Mouse (Mus musculus) olfactory bulb, adult 2 months (tissue): ENCODE measurements around the gene Dmp1.

Experiments used
- CTCF ChIP-seq: fragments of 200-500 bp; IDR thresholded peaks from 2 replicates; pipeline ENCODE4 v1.5.1; 2012; ENCODE audit warnings: low read depth, mild to moderate bottlenecking, low read length, moderate library complexity; ENCODE audit not compliant: insufficient read depth
- POLR2A ChIP-seq: fragments of 200-500 bp; IDR thresholded peaks from 2 replicates; pipeline ENCODE4 v1.6.1; 2012; ENCODE audit warnings: mild to moderate bottlenecking, low read depth, low read length, moderate library complexity; ENCODE audit not compliant: insufficient read depth

DNA sequence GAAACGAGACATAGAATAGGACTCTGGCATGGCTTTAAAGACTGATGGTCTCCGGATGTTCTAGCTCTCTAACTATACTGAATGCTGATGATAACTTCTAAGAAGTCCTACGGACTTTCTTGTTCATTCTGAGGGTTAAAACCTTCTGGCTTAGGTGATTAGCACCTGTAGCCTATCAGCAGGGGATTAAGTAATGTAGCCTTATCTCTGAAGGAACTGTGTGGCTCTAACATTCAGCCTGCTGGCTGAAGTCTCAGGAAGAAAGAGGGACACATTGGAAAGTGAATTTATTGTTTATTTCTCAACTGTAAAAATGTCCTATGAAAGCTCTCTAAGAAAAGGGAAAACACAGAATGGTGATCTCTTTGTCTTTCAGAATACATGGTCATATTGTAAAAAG, 21.9 kb downstream of the Dmp1 start:
- no peak for TF ChIP-seq CTCF
- no peak for TF ChIP-seq POLR2A
